In genomic region chr3:51652701-51653100, GRCm38 (mm10) we compare ENCODE assay signal across 8 mouse cellular contexts. TPM values are rescaled to one million over a fixed set of nuclear protein-coding genes. Genes with fewer than 3 reads are reported as not detected.
DNase-seq lines count a peak whose midpoint lies in the region; ATAC-seq and TF ChIP-seq lines count a peak whose summit lies in the region.

No protein-coding gene starts in this region.

- H3K9ac ChIP-seq in hindbrain, postnatal 0 days (replicated peaks; ENCODE audit: low read length), result no peak overlapping the region; the same call in 1 of the 2 replicates
- peak overlapping the region; percentile 59 for H3K9ac ChIP-seq in liver, embryonic 13.5 days

- DNase-seq in cerebellum, adult 11-12 months, result peak; percentile 22
- DNase-seq in cerebellum, postnatal 4 days (ENCODE audit: low spot score in 2 of 2), result no peak
- peak; percentile 28 for DNase-seq in cerebellum, adult 9-11 months
- DNase-seq in gastrocnemius, postnatal 14 days, result peak; percentile 67
- DNase-seq in hindbrain, postnatal 0 days (ENCODE audit: low spot score), result peak; percentile 49
- peak; percentile 45 for DNase-seq in liver, embryonic 13.5 days
- DNase-seq in neural tube, embryonic 10.5 days (ENCODE audit: extremely low spot score, low spot score), result peak; percentile 70
- DNase-seq in left cerebral cortex, adult 9 months (ENCODE audit: low spot score in 2 of 2), result no peak

- peak; percentile 38; the same call in 1 of the 2 replicates for ATAC-seq in hindbrain, postnatal 0 days
- ATAC-seq in liver, embryonic 13.5 days (ENCODE audit: low read depth), result peak; percentile 76

- H3K36me3 ChIP-seq in hindbrain, postnatal 0 days (ENCODE audit: insufficient read depth, low read length), result no peaks in the 10 kb centered on the region
- no peaks in the 10 kb centered on the region for H3K36me3 ChIP-seq in liver, embryonic 13.5 days

- 9% methylated on average over 9 of the region's 9 CpGs for WGBS in hindbrain, postnatal 0 days
- 1% methylated on average over 9 of the region's 9 CpGs for WGBS in liver, embryonic 13.5 days (ENCODE audit: insufficient replicate concordance)

- no peaks in the 10 kb centered on the region for H3K27me3 ChIP-seq in hindbrain, postnatal 0 days (ENCODE audit: insufficient read depth, low read length)
- H3K27me3 ChIP-seq in liver, embryonic 13.5 days, result peaks cover 3% of the 10 kb centered on the region; the same call in 1 of the 2 replicates

- no peak overlapping the region for H3K27ac ChIP-seq in hindbrain, postnatal 0 days
- peak overlapping the region; percentile 79 for H3K27ac ChIP-seq in liver, embryonic 13.5 days

- H3K9me3 ChIP-seq in hindbrain, postnatal 0 days (ENCODE audit: low read length), result no peaks in the 10 kb centered on the region
- no peaks in the 10 kb centered on the region for H3K9me3 ChIP-seq in liver, embryonic 13.5 days (replicated peaks)

- no peak for TF ChIP-seq CTCF in hindbrain, postnatal 0 days (IDR thresholded peaks at IDR 0.05; ENCODE audit: low read depth)

- intact Hi-C loops in gastrocnemius, postnatal 14 days (cut with DNase I; ENCODE audit: low total_unique reads), result loop anchor here (5.0 kb wide), 1 partner anchor 140 kb away; no protein-coding TSS in a partner anchor

- no peak overlapping the region for H3K4me3 ChIP-seq in hindbrain, postnatal 0 days (ENCODE audit: low read length)
- H3K4me3 ChIP-seq in liver, embryonic 13.5 days (replicated peaks), result peak overlapping the region; percentile 49

- H3K4me2 ChIP-seq in hindbrain, postnatal 0 days (ENCODE audit: low read depth, low read length), result peak overlapping the region; percentile 41
- H3K4me2 ChIP-seq in liver, embryonic 13.5 days, result peak overlapping the region; percentile 61

- H3K4me1 ChIP-seq in hindbrain, postnatal 0 days (ENCODE audit: insufficient read depth, low read length), result no peaks in the 10 kb centered on the region
- peaks cover 34% of the 10 kb centered on the region for H3K4me1 ChIP-seq in liver, embryonic 13.5 days (replicated peaks)

RNA-seq across cellular contexts. Expression of gene Mgst2, which starts 7.5 kb away (rescaled TPM):
- total RNA-seq in gastrocnemius, postnatal 14 days (2021), result under 1 TPM; 0.33 to 0.49 TPM
- total RNA-seq in hindbrain, postnatal 0 days (2014; rRNA removed), result not detected in 2 replicates
- 1.0 and 1.6 TPM in 2 replicates for polyA plus RNA-seq in hindbrain, postnatal 0 days (2015; fragmentation: Nextera tagmentation; extraction: Ambion mirVana)
- polyA plus RNA-seq in liver, embryonic 13.5 days (2015; fragmentation: Nextera tagmentation; extraction: Ambion mirVana), result 16.5 and 18.8 TPM in 2 replicates

Comparison
In these comparisons a context has a peak if more than half of its experiments do, and no peak if none do; other contexts are left out.
1. DNase-seq: peak in cerebellum, adult 11-12 months (single experiment), cerebellum, adult 9-11 months (single experiment), gastrocnemius, postnatal 14 days (single experiment), hindbrain, postnatal 0 days (single experiment), liver, embryonic 13.5 days (single experiment) and neural tube, embryonic 10.5 days (single experiment); none in cerebellum, postnatal 4 days (0 of 2) and left cerebral cortex, adult 9 months (0 of 2).